Mouse (Mus musculus): Measurements from ENCODE around the gene Prdm11. TPM values are rescaled to one million over a fixed set of nuclear protein-coding genes. Genes with fewer than 3 reads are reported as not detected.

The Prdm11 gene
- polyA plus RNA-seq, 1 experiment from 2014 or later, result 2.1 TPM

GRCm38 (mm10) chr2:92987901-92988631 lies 57.9 kb downstream of the Prdm11 start:
- Histone ChIP-seq H3K4me3 (replicated peaks) (peak overlapping the region; percentile 10), H3K9me3 (no peaks in the 10 kb centered on the region), H3K4me2 (peak overlapping the region; percentile 25; the same call in 1 of the 2 replicates), H3K4me1 (peaks cover 16% of the 10 kb centered on the region), H3K9ac (peak overlapping the region; percentile 25; the same call in 1 of the 2 replicates), H3K36me3 (replicated peaks) (peaks cover 37% of the 10 kb centered on the region), H3K27ac (peak overlapping the region; percentile 65), H3K27me3 (no peaks in the 10 kb centered on the region)
- ATAC-seq (ENCODE audit: low FRiP score), result peak; percentile 85
- WGBS, result 22% methylated on average over 19 of the region's 19 CpGs

- 82% methylated on average over 7 of the region's 7 CpGs for WGBS
- Histone ChIP-seq H3K9me3 (no peaks in the 10 kb centered on the region), H3K36me3 (replicated peaks) (peaks cover 28% of the 10 kb centered on the region), H3K4me3 (replicated peaks) (no peak overlapping the region), H3K27ac (no peak overlapping the region), H3K9ac (no peak overlapping the region), H3K27me3 (no peaks in the 10 kb centered on the region), H3K4me1 (peaks cover 16% of the 10 kb centered on the region), H3K4me2 (no peak overlapping the region)
- ATAC-seq (ENCODE audit: low FRiP score), result no peak
Observed at GRCm38 (mm10) chr2:92987108-92987618, 58.8 kb downstream of the Prdm11 start.

- no peak overlapping the region for H3K4me2 ChIP-seq
- no peaks in the 10 kb centered on the region for H3K27me3 ChIP-seq
- H3K4me3 ChIP-seq (replicated peaks), result no peak overlapping the region
- peaks cover 13% of the 10 kb centered on the region for H3K4me1 ChIP-seq
- ATAC-seq (ENCODE audit: low FRiP score), result no peak
- WGBS, result 58% methylated on average over 7 of the region's 7 CpGs
- no peak overlapping the region for H3K27ac ChIP-seq
- H3K36me3 ChIP-seq (replicated peaks), result peaks cover 20% of the 10 kb centered on the region
- H3K9ac ChIP-seq, result no peak overlapping the region
- no peaks in the 10 kb centered on the region for H3K9me3 ChIP-seq
Observed at GRCm38 (mm10) chr2:92985600-92985999, 60.4 kb downstream of the Prdm11 start.

DNA sequence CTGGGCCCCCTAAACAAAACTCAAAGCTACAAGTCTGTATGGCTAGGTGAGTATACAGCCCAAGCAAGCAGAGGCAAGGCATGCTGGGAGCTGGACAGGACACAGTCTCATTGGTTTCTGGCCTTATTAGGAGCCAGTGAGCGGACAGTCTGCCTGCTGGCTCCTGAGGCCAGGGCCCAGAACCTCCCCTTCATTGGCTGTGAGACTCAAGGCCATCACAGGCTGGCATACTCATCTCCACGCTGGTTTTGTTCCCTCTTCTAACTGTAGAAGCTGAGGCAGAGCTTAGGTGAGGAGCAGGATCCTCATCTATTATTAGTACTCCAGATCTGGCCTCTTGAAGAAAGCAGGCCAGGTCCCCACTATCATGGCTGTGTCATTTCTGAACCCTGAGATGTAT lies 60.8 kb downstream of the Prdm11 start:
- no peak for ATAC-seq (ENCODE audit: low FRiP score)
- 98% methylated on average over 2 of the region's 2 CpGs for WGBS
- Histone ChIP-seq H3K9me3 (no peaks in the 10 kb centered on the region), H3K36me3 (replicated peaks) (peaks cover 24% of the 10 kb centered on the region), H3K4me2 (no peak overlapping the region), H3K4me1 (peaks cover 11% of the 10 kb centered on the region), H3K9ac (no peak overlapping the region), H3K27me3 (no peaks in the 10 kb centered on the region), H3K4me3 (replicated peaks) (no peak overlapping the region), H3K27ac (no peak overlapping the region)

DNA sequence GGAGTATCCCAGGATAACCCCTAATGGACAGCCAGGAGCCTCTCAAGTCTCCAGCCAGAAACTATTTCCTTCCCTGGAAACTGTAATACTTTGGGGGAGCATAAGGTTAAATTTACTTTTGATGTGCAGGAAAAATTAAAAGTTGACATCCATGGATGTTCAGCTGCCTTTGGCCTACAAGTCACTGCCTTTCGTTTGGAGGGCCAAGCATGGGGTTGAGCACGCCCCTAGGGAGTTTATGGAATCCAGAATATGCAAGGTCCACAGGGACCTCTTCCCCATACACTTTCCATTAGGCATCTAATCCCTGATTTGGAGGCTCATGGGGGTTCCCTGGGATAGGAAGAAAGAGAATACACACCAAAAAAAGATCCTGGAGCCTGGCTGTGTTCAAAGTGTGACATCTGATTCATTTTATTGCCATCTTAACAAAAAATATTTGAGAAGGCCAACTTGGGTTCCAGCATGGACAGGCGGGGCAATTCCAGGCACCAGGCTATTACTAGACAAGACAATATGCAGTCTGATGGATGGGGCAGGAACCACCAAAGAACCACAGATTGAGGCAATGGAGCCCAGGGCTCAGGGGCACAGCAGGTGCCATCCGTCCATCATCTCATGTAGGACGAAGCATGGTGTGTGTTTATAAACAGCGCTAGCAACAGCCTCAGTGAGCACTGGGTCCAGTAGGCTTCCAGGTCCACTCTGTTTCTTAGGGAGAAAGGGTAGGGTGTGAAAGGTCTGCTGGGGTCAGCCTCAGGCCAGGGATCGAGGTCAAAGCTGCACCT lies 61.5 kb downstream of the Prdm11 start:
- no peak for ATAC-seq (ENCODE audit: low FRiP score)
- no peak overlapping the region for H3K9ac ChIP-seq
- 90% methylated on average over 7 of the region's 7 CpGs for WGBS
- no peaks in the 10 kb centered on the region for H3K9me3 ChIP-seq
- H3K4me2 ChIP-seq, result no peak overlapping the region
- H3K4me3 ChIP-seq (replicated peaks), result no peak overlapping the region
- H3K27me3 ChIP-seq, result no peaks in the 10 kb centered on the region
- peaks cover 11% of the 10 kb centered on the region for H3K4me1 ChIP-seq
- peaks cover 27% of the 10 kb centered on the region for H3K36me3 ChIP-seq (replicated peaks)
- no peak overlapping the region for H3K27ac ChIP-seq

- no peak for ATAC-seq (ENCODE audit: low FRiP score)
- H3K9me3 ChIP-seq, result no peaks in the 10 kb centered on the region
- H3K27ac ChIP-seq, result no peak overlapping the region
- H3K4me2 ChIP-seq, result no peak overlapping the region
- H3K27me3 ChIP-seq, result no peaks in the 10 kb centered on the region
- H3K4me3 ChIP-seq (replicated peaks), result no peak overlapping the region
- H3K9ac ChIP-seq, result no peak overlapping the region
- H3K36me3 ChIP-seq (replicated peaks), result peaks cover 32% of the 10 kb centered on the region
- WGBS, result 90% methylated on average over 4 of the region's 4 CpGs
- H3K4me1 ChIP-seq, result peaks cover 6% of the 10 kb centered on the region
Observed at GRCm38 (mm10) chr2:92983273-92983620, 62.7 kb downstream of the Prdm11 start.

DNA sequence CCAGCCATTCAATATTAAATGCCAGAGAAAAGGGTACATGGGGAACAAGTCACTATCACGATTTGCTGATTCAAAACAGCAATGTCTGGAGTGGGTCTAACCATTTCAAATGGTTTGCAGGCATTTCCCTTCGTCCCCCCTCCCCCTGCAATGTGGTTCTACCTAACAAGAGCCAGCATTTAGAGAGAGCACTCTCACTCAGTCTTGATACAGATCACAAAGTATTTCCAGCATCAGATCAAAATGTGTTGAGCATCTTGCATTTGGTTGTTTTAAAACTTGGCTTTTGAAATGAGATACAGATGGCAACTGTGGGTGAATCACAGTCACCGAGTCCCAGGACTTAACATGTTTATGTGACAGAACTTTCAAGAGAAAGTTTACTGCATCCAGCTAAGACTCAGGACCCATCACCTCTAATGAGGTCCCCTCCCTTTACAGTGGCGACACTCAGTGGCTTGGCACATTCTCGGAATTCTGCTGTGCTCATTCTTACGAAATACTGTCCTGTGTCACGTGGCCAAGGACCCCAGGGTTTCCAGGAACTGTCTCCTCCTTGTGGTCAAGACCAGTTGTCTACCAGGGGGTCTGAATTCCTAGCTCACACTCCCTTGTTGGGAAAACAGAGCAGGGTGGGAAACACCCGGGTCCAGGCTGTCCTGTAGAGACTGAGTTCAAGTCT lies 63.2 kb downstream of the Prdm11 start:
- peaks cover 35% of the 10 kb centered on the region for H3K36me3 ChIP-seq (replicated peaks)
- WGBS, result 79% methylated on average over 8 of the region's 8 CpGs

DNA sequence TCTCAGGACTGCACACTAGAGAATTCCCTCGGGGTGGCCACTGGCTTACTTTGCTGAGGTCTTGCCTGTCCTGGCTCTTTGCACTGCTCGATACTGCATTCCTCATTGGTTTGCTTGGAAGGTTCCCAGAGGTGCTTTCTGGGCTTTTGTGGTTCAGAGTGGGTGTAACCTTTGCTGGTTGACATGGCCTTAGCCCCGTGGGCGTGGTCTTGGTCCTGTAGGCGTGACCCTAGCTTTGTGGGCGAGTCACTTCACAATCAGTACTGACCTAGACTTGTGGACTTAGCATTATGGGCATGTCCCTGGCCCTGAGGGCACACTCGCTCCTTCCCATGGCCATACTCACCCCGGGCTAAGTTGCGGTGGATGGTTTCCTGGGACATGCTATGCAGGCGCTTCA lies 65.8 kb downstream of the Prdm11 start:
- no peaks in the 10 kb centered on the region for H3K27me3 ChIP-seq
- no peak overlapping the region for H3K9ac ChIP-seq
- H3K36me3 ChIP-seq (replicated peaks), result peaks cover 36% of the 10 kb centered on the region
- H3K9me3 ChIP-seq, result no peaks in the 10 kb centered on the region
- no peak overlapping the region for H3K27ac ChIP-seq
- 87% methylated on average over 10 of the region's 10 CpGs for WGBS
- no peak overlapping the region for H3K4me2 ChIP-seq
- ATAC-seq (ENCODE audit: low FRiP score), result no peak
- no peak overlapping the region for H3K4me3 ChIP-seq (replicated peaks)
- no peaks in the 10 kb centered on the region for H3K4me1 ChIP-seq

More for the DNA sequence above, 63.2 kb downstream of the Prdm11 start:
- Histone ChIP-seq H3K27me3 (no peaks in the 10 kb centered on the region), H3K9ac (no peak overlapping the region), H3K27ac (no peak overlapping the region), H3K9me3 (no peaks in the 10 kb centered on the region), H3K4me3 (replicated peaks) (no peak overlapping the region), H3K4me2 (no peak overlapping the region), H3K4me1 (peaks cover under 1% of the 10 kb centered on the region; the same call in 1 of the 2 replicates)
- ATAC-seq (ENCODE audit: low FRiP score), result no peak

DNA sequence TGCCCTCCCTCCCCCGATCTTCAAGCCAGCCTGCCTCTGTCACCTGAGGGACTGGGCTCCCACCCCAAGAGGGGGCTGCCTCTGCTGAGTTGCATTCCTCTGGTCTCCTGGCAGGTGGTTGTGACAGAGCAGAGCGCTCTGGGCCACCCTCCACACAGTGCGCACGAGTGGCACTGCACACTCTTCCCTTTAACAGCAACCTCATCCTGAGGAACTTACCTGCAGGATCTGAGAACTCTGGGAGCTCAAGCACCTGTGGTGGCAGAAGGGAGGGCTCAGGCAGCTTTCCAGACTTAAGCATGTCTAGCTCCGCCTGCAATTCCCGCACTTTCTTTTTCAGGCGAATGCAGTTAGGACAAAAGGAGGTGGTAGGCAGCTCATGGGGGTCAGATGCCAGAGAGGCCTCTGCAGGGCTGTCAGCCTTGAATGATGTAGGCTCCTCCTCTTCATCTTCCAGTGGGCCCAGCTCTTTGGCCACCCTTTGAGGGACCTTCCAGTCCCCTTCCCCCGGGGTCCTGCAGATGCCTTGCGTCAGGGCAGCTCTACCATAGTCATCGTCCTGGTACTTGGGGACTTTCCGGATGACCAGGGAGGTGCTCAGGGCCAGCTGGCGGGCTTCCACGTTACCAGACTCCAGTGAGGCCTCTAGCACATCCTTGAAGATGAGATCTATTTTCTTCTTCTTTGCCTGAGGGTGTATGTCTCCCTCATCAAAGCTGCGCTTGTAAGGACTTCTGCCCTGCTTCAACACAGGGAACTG lies 70.8 kb downstream of the Prdm11 start:
- Histone ChIP-seq H3K36me3 (replicated peaks) (peaks cover 65% of the 10 kb centered on the region), H3K4me3 (replicated peaks) (no peak overlapping the region), H3K4me1 (no peaks in the 10 kb centered on the region), H3K9ac (no peak overlapping the region), H3K9me3 (no peaks in the 10 kb centered on the region), H3K4me2 (no peak overlapping the region), H3K27ac (no peak overlapping the region), H3K27me3 (no peaks in the 10 kb centered on the region)
- WGBS, result 72% methylated on average over 14 of the region's 14 CpGs
- ATAC-seq (ENCODE audit: low FRiP score), result no peak

DNA sequence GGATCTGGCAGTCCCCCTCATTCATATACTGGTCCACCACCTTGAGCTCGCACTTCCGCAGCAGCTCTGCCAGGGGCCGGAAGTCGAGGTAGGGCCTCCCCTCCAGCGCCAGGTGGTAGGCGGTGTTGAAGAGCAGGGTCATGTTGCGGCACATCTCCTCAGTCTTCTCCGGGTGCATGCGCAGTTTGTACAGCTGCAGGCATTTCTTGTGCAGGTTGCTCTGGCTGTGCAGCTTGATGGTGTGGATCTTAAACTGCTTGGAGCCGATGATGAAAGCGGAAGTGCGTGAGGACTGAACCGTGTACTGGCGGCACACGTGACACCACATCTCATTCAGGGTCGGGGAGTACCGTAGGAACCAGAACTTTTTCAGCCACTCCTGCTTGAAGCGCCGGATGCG lies 72.3 kb downstream of the Prdm11 start:
- Histone ChIP-seq H3K4me3 (replicated peaks) (no peak overlapping the region), H3K36me3 (replicated peaks) (peaks cover 61% of the 10 kb centered on the region), H3K4me1 (no peaks in the 10 kb centered on the region), H3K27me3 (no peaks in the 10 kb centered on the region), H3K4me2 (no peak overlapping the region), H3K9ac (no peak overlapping the region), H3K9me3 (no peaks in the 10 kb centered on the region), H3K27ac (no peak overlapping the region)
- no peak for ATAC-seq (ENCODE audit: low FRiP score)
- 97% methylated on average over 20 of the region's 20 CpGs for WGBS

GRCm38 (mm10) chr2:92972071-92972470 lies 73.9 kb downstream of the Prdm11 start:
- peaks cover 54% of the 10 kb centered on the region for H3K36me3 ChIP-seq (replicated peaks)
- H3K9me3 ChIP-seq, result no peaks in the 10 kb centered on the region
- H3K9ac ChIP-seq, result no peak overlapping the region
- H3K4me1 ChIP-seq, result peaks cover 11% of the 10 kb centered on the region
- no peak for ATAC-seq (ENCODE audit: low FRiP score)
- H3K4me2 ChIP-seq, result no peak overlapping the region
- H3K27ac ChIP-seq, result no peak overlapping the region
- H3K4me3 ChIP-seq (replicated peaks), result no peak overlapping the region
- 95% methylated on average over 17 of the region's 17 CpGs for WGBS
- no peaks in the 10 kb centered on the region for H3K27me3 ChIP-seq

DNA sequence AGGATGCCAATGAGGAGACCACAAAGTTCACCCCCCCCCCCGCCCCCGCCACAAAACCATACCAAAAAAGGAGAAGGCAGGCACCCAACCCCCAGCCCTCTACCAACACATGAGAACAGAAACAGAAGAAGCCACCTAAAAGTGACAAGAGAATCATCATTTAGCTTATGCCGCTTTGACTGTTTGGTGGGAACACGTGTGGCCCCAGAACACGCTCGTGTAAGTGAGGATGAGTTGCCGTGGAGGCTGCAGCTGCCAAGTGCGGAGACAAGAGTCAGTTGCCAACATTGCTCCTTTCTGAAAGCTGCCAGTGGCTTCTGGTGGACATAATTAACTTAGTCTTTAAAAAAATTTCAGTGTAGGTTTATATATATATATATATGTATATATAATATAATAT lies 74.4 kb downstream of the Prdm11 start:
- no peak overlapping the region for H3K4me2 ChIP-seq
- no peaks in the 10 kb centered on the region for H3K27me3 ChIP-seq
- whole genome bisulfite sequencing, result 90% methylated on average over 8 of the region's 8 CpGs
- ATAC-seq (ENCODE audit: low FRiP score), result no peak
- H3K36me3 ChIP-seq (replicated peaks), result peaks cover 52% of the 10 kb centered on the region
- H3K9ac ChIP-seq, result no peak overlapping the region
- no peaks in the 10 kb centered on the region for H3K9me3 ChIP-seq
- H3K4me3 ChIP-seq (replicated peaks), result no peak overlapping the region
- H3K4me1 ChIP-seq, result peaks cover 14% of the 10 kb centered on the region
- no peak overlapping the region for H3K27ac ChIP-seq
